Mouse (Mus musculus): ENCODE results near the gene Hnrnpa2b1. TPM values are rescaled to one million over a fixed set of nuclear protein-coding genes. Genes with fewer than 3 reads are reported as not detected.

Hnrnpa2b1 gene
- polyA plus RNA-seq, 1 experiment, result 875 TPM

GRCm38 (mm10) chr6:51470311-51471178 is 851 bp upstream of the Hnrnpa2b1 start, which contains the start of gene Cbx3:
Cbx3 (plus strand) TSS chr6:51470360.
- DNase-seq (ENCODE audit: extremely low spot score in 1 of 2, low spot score in 1 of 2), result peak; percentile 36 to 79

- DNase-seq (ENCODE audit: extremely low spot score in 1 of 2, low spot score in 1 of 2), result peak; percentile 26 to 71
Observed at GRCm38 (mm10) chr6:51468891-51469561, 668 bp downstream of the Hnrnpa2b1 start.

GRCm38 (mm10) chr6:51467649-51468048 is 2.0 kb downstream of the Hnrnpa2b1 start:
- DNase-seq (ENCODE audit: extremely low spot score in 1 of 2, low spot score in 1 of 2), result no peak

GRCm38 (mm10) chr6:51460363-51460762 is 9.3 kb downstream of the Hnrnpa2b1 start:
- DNase-seq (ENCODE audit: extremely low spot score in 1 of 2, low spot score in 1 of 2), result no peak

- no peak for DNase-seq (ENCODE audit: extremely low spot score in 1 of 2, low spot score in 1 of 2)
Observed at GRCm38 (mm10) chr6:51460021-51460360, 9.7 kb downstream of the Hnrnpa2b1 start.

GRCm38 (mm10) chr6:51459313-51460020 is 10.2 kb downstream of the Hnrnpa2b1 start:
- DNase-seq (ENCODE audit: extremely low spot score in 1 of 2, low spot score in 1 of 2), result no peak

- no peak for DNase-seq (ENCODE audit: extremely low spot score in 1 of 2, low spot score in 1 of 2)
Observed at GRCm38 (mm10) chr6:51458925-51459312, 10.8 kb downstream of the Hnrnpa2b1 start.

- DNase-seq (ENCODE audit: extremely low spot score in 1 of 2, low spot score in 1 of 2), result no peak
Observed at GRCm38 (mm10) chr6:51457770-51458387, 11.8 kb downstream of the Hnrnpa2b1 start.

GRCm38 (mm10) chr6:51457283-51457682 is 12.4 kb downstream of the Hnrnpa2b1 start:
- DNase-seq (ENCODE audit: extremely low spot score in 1 of 2, low spot score in 1 of 2), result no peak

GRCm38 (mm10) chr6:51456198-51456597 is 13.5 kb downstream of the Hnrnpa2b1 start:
- no peak for DNase-seq (ENCODE audit: extremely low spot score in 1 of 2, low spot score in 1 of 2)

- DNase-seq (ENCODE audit: extremely low spot score in 1 of 2, low spot score in 1 of 2), result no peak
Observed at GRCm38 (mm10) chr6:51454949-51455348, 14.7 kb downstream of the Hnrnpa2b1 start.

- no peak for DNase-seq (ENCODE audit: extremely low spot score in 1 of 2, low spot score in 1 of 2)
Observed at GRCm38 (mm10) chr6:51452927-51453503, 16.7 kb downstream of the Hnrnpa2b1 start.

- DNase-seq (ENCODE audit: extremely low spot score in 1 of 2, low spot score in 1 of 2), result no peak
Observed at GRCm38 (mm10) chr6:51442191-51442835, 27.4 kb downstream of the Hnrnpa2b1 start.

- no peak for DNase-seq (ENCODE audit: extremely low spot score in 1 of 2, low spot score in 1 of 2)
Observed at GRCm38 (mm10) chr6:51438826-51439330, 30.8 kb downstream of the Hnrnpa2b1 start.

GRCm38 (mm10) chr6:51437665-51438064 is 32.0 kb downstream of the Hnrnpa2b1 start:
- DNase-seq (ENCODE audit: extremely low spot score in 1 of 2, low spot score in 1 of 2), result no peak

GRCm38 (mm10) chr6:51434270-51434669 is 35.4 kb downstream of the Hnrnpa2b1 start:
- no peak for DNase-seq (ENCODE audit: extremely low spot score in 1 of 2, low spot score in 1 of 2)

GRCm38 (mm10) chr6:51432535-51433397 is 36.9 kb downstream of the Hnrnpa2b1 start, which contains the start of gene Nfe2l3:
Nfe2l3 (plus strand) TSS chr6:51432670.
- DNase-seq (ENCODE audit: extremely low spot score in 1 of 2, low spot score in 1 of 2), result peak in 1 of 2 experiments; percentile 58

- DNase-seq (ENCODE audit: extremely low spot score in 1 of 2, low spot score in 1 of 2), result no peak
Observed at GRCm38 (mm10) chr6:51424537-51424936, 45.2 kb downstream of the Hnrnpa2b1 start.
